Mouse (Mus musculus) heart, embryonic 11.5 days (tissue): ENCODE measurements around the gene Elmod3. TPM values are rescaled to one million over a fixed set of nuclear protein-coding genes. Genes with fewer than 3 reads are reported as not detected.

Experiments
- ATAC-seq: fragments of 200-750 bp; cut with Nextera tagmentation; replicated peaks from 2 replicates; pipeline ENCODE4 v1.8.0; 2017; ENCODE audit warnings: moderate library complexity; ENCODE audit not compliant: insufficient number of reproducible peaks, low FRiP score, low TSS enrichment
- H3K27ac ChIP-seq: fragments of 300-500 bp; sonication (generic); 2 replicates; pipeline ENCODE4 v1.5.1; 2014; ENCODE audit warnings: mild to moderate bottlenecking, low read depth, low read length
- H3K27me3 ChIP-seq: fragments of 300-500 bp; sonication (generic); 2 replicates; pipeline ENCODE4 v1.6.1; 2014; ENCODE audit warnings: mild to moderate bottlenecking, low read length, mixed read lengths; ENCODE audit not compliant: control insufficient read depth, insufficient read depth
- H3K36me3 ChIP-seq: fragments of 300-500 bp; sonication (generic); 2 replicates; pipeline ENCODE4 v1.6.1; 2014; ENCODE audit warnings: mild to moderate bottlenecking, low read length, moderate library complexity, mixed read lengths; ENCODE audit not compliant: control insufficient read depth, insufficient read depth
- H3K4me1 ChIP-seq: fragments of 300-500 bp; sonication (generic); 2 replicates; pipeline ENCODE4 v1.6.1; 2014; ENCODE audit warnings: low read length; ENCODE audit not compliant: control insufficient read depth, insufficient read depth
- H3K4me2 ChIP-seq: fragments of 300-500 bp; sonication (generic); 2 replicates; pipeline ENCODE4 v1.6.1; 2014; ENCODE audit warnings: mild to moderate bottlenecking, moderate library complexity
- H3K4me3 ChIP-seq: fragments of 300-500 bp; sonication (generic); 2 replicates; pipeline ENCODE4 v1.5.1; 2014; ENCODE audit warnings: low read depth, low read length
- H3K9ac ChIP-seq: fragments of 300-500 bp; sonication (generic); 2 replicates; pipeline ENCODE4 v1.6.1; 2014; ENCODE audit warnings: mild to moderate bottlenecking, low read depth, low read length, moderate library complexity
- H3K9me3 ChIP-seq: fragments of 300-500 bp; sonication (generic); replicated peaks from 2 replicates; pipeline ENCODE4 v1.6.1; 2016; ENCODE audit warnings: low read length; ENCODE audit not compliant: control insufficient read depth
- WGBS: fragments of 180-500 bp; shearing (Covaris S2); extraction: QIAGEN DNeasy Blood & Tissue Kit; methylation state at CpG from one replicate; pipeline ENCODE4 v1.1.7; 2014; ENCODE audit not compliant: insufficient replicate concordance; 5-methylcytosine and 5-hydroxymethylcytosine counted together
- polyA plus RNA-seq: library from polyadenylated mRNA; unstranded; fragments of >200 nt; fragmentation: Nextera tagmentation; extraction: Ambion mirVana; gene quantifications from 2 replicates; pipeline ENCODE4 v1.2.1, GENCODE M21; 2014

Gene Elmod3
- polyA plus RNA-seq, 1 experiment from 2014 or later: 10.5 TPM

- H3K9ac ChIP-seq: no peak overlapping the region
- 0 out of 2 replicates have a peak, but pooled peaks cover 3% of the 10 kb centered on the region for H3K36me3 ChIP-seq
- H3K4me1 ChIP-seq: 0 out of 2 replicates have a peak, but pooled peaks cover 2% of the 10 kb centered on the region
- no peaks in the 10 kb centered on the region for H3K9me3 ChIP-seq
- ATAC-seq: no peak
- no peaks in the 10 kb centered on the region for H3K27me3 ChIP-seq
- H3K27ac ChIP-seq: no peak overlapping the region
- H3K4me3 ChIP-seq: no peak overlapping the region
- 87% methylated on average over 10 of the region's 10 CpGs for WGBS
- H3K4me2 ChIP-seq: no peak overlapping the region
These were observed 27.4 kb downstream of the Elmod3 start for GRCm38 (mm10) chr6:72570644-72571397.

DNA sequence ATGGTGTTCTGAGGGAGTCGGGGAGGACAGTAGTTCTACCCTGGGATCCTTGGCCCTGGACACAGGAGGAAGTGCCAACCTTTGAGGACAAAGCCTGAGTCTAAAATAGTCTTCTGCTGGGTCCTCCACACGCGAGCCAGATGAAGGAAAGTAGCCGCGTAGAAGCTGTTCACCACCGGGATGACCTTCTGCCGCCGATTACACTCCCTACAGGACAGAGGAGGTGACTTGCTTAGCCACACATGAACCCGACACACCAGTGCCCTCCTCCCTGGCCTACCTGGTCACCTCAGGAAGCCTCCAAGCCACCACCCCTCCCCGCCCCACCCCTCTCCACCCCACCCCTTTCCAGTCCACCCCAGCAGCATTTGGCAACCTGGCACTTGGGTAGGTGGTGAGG lies 29.5 kb downstream of the Elmod3 start:
- Histone ChIP-seq H3K9ac (no peak overlapping the region), H3K4me3 (no peak overlapping the region), H3K27ac (no peak overlapping the region), H3K27me3 (no peaks in the 10 kb centered on the region), H3K4me1 (peaks cover 6% of the 10 kb centered on the region; the same call in 1 of the 2 replicates), H3K9me3 (no peaks in the 10 kb centered on the region), H3K36me3 (0 out of 2 replicates have a peak, but pooled peaks cover 3% of the 10 kb centered on the region), H3K4me2 (no peak overlapping the region)
- 83% methylated on average over 10 of the region's 10 CpGs for WGBS
- ATAC-seq: no peak

DNA sequence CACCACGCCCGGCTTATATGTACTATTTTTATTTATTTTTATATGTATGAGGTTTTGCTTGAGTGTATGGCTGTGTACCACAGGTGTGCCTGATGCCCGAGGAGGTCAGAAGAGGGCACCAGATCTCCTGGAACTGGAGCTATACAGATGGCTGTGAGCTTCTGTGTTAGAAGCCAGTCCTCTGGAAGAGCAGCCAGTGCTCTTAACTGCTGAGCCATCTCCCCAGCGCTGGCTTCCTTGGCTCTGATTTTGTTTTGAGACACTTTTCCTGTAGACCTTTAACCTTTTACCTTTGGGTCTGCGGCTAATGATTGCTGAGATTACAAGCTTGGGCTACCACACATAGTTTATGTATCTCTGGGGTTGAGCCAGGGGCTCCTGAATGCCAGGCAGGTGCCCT lies 30.7 kb downstream of the Elmod3 start:
- Histone ChIP-seq H3K9me3 (no peaks in the 10 kb centered on the region), H3K27ac (no peak overlapping the region), H3K4me1 (peaks cover 12% of the 10 kb centered on the region), H3K9ac (no peak overlapping the region), H3K4me2 (no peak overlapping the region), H3K27me3 (no peaks in the 10 kb centered on the region), H3K4me3 (no peak overlapping the region), H3K36me3 (no peaks in the 10 kb centered on the region)
- WGBS: 77% methylated on average over 5 of the region's 5 CpGs
- no peak for ATAC-seq

DNA sequence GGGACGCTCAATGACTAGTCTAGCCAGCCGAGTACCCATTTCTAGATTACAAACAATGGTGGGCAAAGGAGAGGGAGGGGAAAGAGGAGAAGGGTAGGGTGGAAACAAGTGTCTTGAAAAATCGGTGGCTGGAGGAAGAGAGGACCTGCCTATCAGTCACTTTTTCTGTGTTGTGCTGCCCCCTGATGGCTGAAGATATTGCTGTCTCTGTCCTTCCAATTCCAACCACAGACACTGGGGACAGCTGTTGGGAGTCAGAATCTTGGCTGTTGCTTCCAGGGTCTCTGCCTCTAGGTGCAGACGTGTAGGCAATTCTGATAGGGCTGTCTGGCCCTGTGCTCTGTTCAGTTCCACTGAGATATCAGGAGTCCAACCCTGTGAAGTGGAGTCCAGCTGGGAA lies 32.2 kb downstream of the Elmod3 start:
- Histone ChIP-seq H3K27me3 (no peaks in the 10 kb centered on the region), H3K4me2 (no peak overlapping the region), H3K27ac (no peak overlapping the region), H3K9me3 (no peaks in the 10 kb centered on the region), H3K9ac (no peak overlapping the region), H3K4me3 (no peak overlapping the region), H3K4me1 (peaks cover 13% of the 10 kb centered on the region), H3K36me3 (no peaks in the 10 kb centered on the region; the same call in 1 of the 2 replicates)
- ATAC-seq: no peak
- 9% methylated on average over 4 of the region's 4 CpGs for WGBS

DNA sequence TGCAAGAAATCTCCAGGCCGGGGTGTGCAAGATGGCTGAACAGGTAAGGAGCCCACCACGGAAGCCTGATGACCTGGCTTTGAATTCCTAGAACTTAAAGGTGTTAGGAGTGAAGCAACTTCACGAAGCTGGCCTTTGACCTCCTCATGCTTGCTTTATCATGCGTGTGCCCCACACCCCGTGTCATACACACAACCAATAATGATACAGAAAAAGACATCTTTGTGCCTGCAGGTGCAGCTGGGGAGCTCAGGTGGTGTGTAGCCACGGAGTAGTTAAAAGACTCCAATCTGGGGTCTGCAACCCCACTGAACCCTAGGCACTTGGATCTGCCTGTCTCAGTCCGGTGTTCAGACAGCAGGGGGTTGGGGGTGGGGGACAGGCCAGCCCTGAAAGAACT lies 32.7 kb downstream of the Elmod3 start:
- Histone ChIP-seq H3K27me3 (no peaks in the 10 kb centered on the region), H3K36me3 (no peaks in the 10 kb centered on the region; the same call in 1 of the 2 replicates), H3K4me2 (no peak overlapping the region), H3K9ac (no peak overlapping the region), H3K27ac (no peak overlapping the region), H3K9me3 (no peaks in the 10 kb centered on the region), H3K4me1 (peaks cover 13% of the 10 kb centered on the region), H3K4me3 (no peak overlapping the region)
- WGBS: 69% methylated on average over 7 of the region's 7 CpGs
- no peak for ATAC-seq

DNA sequence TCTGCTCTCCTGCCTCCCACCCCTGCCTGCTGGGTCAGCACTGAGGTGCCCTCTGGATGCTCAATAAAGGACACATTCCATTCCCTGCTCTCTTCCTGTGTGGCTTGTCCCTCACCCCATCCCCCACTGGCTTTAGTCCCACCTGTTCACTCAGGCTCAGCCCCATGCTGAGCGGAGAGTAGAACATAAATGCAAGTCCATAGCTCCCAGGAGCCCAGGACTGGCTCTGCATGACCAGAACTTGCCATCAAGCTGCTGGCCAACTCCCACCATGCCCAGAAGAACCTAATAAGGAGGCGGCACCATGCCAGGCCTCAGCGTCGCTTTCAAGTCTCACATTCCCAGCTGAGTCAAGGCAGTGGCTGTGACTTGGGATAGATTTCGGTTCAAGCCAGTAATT lies 35.3 kb downstream of the Elmod3 start:
- WGBS: 72% methylated on average over 5 of the region's 5 CpGs
- no peak overlapping the region for H3K27ac ChIP-seq
- ATAC-seq: no peak

GRCm38 (mm10) chr6:72562486-72562885 lies 35.7 kb downstream of the Elmod3 start:
- no peak for ATAC-seq
- no peak overlapping the region for H3K4me3 ChIP-seq
- no peak overlapping the region for H3K27ac ChIP-seq
- H3K27me3 ChIP-seq: no peaks in the 10 kb centered on the region
- peaks cover 13% of the 10 kb centered on the region for H3K4me1 ChIP-seq
- 57% methylated on average over 6 of the region's 6 CpGs for WGBS
- no peaks in the 10 kb centered on the region; the same call in 1 of the 2 replicates for H3K36me3 ChIP-seq
- no peaks in the 10 kb centered on the region for H3K9me3 ChIP-seq
- H3K4me2 ChIP-seq: no peak overlapping the region
- 0 out of 2 replicates have a peak overlapping the region, but pooled peaks have one; percentile 24 for H3K9ac ChIP-seq

More for the DNA sequence above, 35.3 kb downstream of the Elmod3 start:
- Histone ChIP-seq H3K36me3 (no peaks in the 10 kb centered on the region; the same call in 1 of the 2 replicates), H3K9ac (no peak overlapping the region), H3K9me3 (no peaks in the 10 kb centered on the region), H3K27me3 (no peaks in the 10 kb centered on the region), H3K4me2 (no peak overlapping the region), H3K4me1 (peaks cover 13% of the 10 kb centered on the region), H3K4me3 (no peak overlapping the region)

DNA sequence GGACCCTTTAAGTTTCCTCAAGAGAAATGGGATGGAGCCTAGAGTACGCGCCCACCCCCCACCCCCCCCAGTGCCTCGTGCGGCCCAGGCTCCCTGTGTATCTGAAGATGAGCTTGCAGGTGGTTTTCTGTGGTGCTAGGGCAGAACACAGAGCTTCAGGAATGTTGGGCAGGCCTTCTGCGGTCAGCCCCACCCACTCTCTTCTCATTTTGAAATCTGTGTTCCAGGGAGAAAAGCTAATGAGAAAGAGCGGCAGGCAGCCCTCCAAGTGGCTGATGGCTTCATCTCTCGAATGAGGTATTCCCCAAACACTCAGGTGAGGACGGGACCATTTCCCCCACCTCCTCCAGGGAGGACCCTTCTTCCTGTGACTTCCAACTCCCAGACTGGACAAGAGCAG lies 37.4 kb downstream of the Elmod3 start:
- ATAC-seq: no peak
- Histone ChIP-seq H3K4me1 (peaks cover 11% of the 10 kb centered on the region), H3K9ac (no peak overlapping the region), H3K4me2 (no peak overlapping the region), H3K9me3 (no peaks in the 10 kb centered on the region), H3K27ac (no peak overlapping the region), H3K27me3 (no peaks in the 10 kb centered on the region), H3K4me3 (no peak overlapping the region), H3K36me3 (no peaks in the 10 kb centered on the region; the same call in 1 of the 2 replicates)
- WGBS: 72% methylated on average over 8 of the region's 8 CpGs

DNA sequence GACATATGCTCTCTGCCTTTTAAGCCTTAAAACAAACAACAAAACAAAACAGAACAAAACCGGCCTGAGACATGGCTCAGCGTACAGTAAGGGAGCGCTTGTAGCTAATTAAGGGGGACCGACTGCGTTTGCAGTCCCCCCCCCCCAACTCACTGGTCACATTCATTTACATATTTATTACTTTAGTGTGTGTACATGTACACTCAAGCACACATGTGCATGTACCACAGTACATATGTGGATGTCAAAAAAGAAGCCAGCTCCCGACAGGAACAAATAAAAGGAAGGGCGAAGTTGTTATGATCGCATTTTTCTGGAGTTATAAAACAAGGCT lies 45.2 kb downstream of the Elmod3 start:
- ATAC-seq: no peak
- WGBS: 20% methylated on average over 8 of the region's 8 CpGs

More for the DNA sequence above, 45.2 kb downstream of the Elmod3 start:
- Histone ChIP-seq H3K4me1 (peaks cover 4% of the 10 kb centered on the region; the same call in 1 of the 2 replicates), H3K9me3 (no peaks in the 10 kb centered on the region), H3K9ac (peak overlapping the region; percentile 79), H3K4me3 (peak overlapping the region; percentile 47), H3K4me2 (peak overlapping the region; percentile 85), H3K36me3 (no peaks in the 10 kb centered on the region), H3K27me3 (no peaks in the 10 kb centered on the region), H3K27ac (peak overlapping the region; percentile 71)
